Mouse (Mus musculus) erythroblast, embryonic 14.5 days (primary cell): ENCODE data around the gene Ms4a3. TPM values are rescaled to one million over a fixed set of nuclear protein-coding genes. Genes with fewer than 3 reads are reported as not detected.

ENCODE experiments used
- H3K27me3 ChIP-seq: 2 replicates; pipeline ENCODE4 v1.6.1; 2012; ENCODE audit warnings: inconsistent platforms; ENCODE audit not compliant: control insufficient read depth
- H3K36me3 ChIP-seq: 2 replicates; pipeline ENCODE4 v1.6.1; 2012; ENCODE audit warnings: mild to moderate bottlenecking, inconsistent platforms; ENCODE audit not compliant: control insufficient read depth
- H3K4me1 ChIP-seq: 2 replicates; pipeline ENCODE4 v1.6.1; 2012; ENCODE audit warnings: inconsistent platforms; ENCODE audit not compliant: control insufficient read depth
- H3K4me3 ChIP-seq: replicated peaks from 2 replicates; pipeline ENCODE3; 2012; ENCODE audit warnings: moderate library complexity, mild to moderate bottlenecking, inconsistent platforms
- H3K9me3 ChIP-seq: 2 replicates; pipeline ENCODE4 v1.6.1; 2012; ENCODE audit warnings: low read length, inconsistent platforms, mixed read lengths; ENCODE audit not compliant: control insufficient read depth
- GATA1 ChIP-seq: IDR thresholded peaks from 2 replicates; pipeline ENCODE4 v1.6.1; 2012; ENCODE audit warnings: low read length, inconsistent platforms, mixed read lengths
- TAL1 ChIP-seq: IDR thresholded peaks from 3 replicates; pipeline ENCODE4 v1.6.1; 2012; ENCODE audit warnings: low read length, inconsistent platforms, mixed read lengths
- polyA plus RNA-seq: library from polyadenylated mRNA; stranded (reverse); fragments of >175 nt; gene quantifications from 2 replicates; pipeline ENCODE4 v1.2.3, GENCODE M21; 2012

Gene Ms4a3
- polyA plus RNA-seq, 1 experiment, result not detected

DNA sequence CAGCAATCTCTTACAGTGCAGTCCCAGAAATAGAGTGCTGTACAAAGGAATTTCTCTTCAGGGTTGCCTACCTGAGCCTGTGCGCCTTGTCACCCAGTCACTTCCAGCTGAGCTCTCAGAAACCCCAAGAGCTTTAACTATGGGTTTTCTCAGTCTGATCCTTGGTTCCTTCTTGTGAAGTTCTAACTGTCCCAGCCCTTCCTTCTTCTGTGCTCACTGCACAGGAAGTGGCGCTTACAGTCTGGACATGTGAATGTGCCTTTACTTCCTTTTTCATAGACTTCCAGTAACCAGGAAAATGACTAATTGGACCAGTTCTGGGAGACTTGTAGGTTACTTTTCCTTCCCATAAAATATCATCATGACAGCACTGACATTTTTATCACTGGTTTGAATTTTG is 36.0 kb downstream of the Ms4a3 start, which contains the start of gene Ms4a6d:
Gene Ms4a6d, minus strand, starts transcription at position 247 of the 400 bp plus-strand sequence.
- TF ChIP-seq TAL1, result no peak
- no peak for TF ChIP-seq GATA1

GRCm38 (mm10) chr19:11602026-11602425 is 38.6 kb downstream of the Ms4a3 start:
- Histone ChIP-seq H3K4me3 (no peak overlapping the region), H3K9me3 (no peaks in the 10 kb centered on the region), H3K4me1 (no peaks in the 10 kb centered on the region), H3K36me3 (no peaks in the 10 kb centered on the region), H3K27me3 (no peaks in the 10 kb centered on the region)
- TF ChIP-seq TAL1 (no peak), GATA1 (no peak)

More for the DNA sequence above, 36.0 kb downstream of the Ms4a3 start, which contains the start of gene Ms4a6d:
- H3K9me3 ChIP-seq, result no peaks in the 10 kb centered on the region
- H3K27me3 ChIP-seq, result no peaks in the 10 kb centered on the region
- H3K4me1 ChIP-seq, result no peaks in the 10 kb centered on the region
- no peaks in the 10 kb centered on the region for H3K36me3 ChIP-seq
- H3K4me3 ChIP-seq, result no peak within 1 kb of the TSS

DNA sequence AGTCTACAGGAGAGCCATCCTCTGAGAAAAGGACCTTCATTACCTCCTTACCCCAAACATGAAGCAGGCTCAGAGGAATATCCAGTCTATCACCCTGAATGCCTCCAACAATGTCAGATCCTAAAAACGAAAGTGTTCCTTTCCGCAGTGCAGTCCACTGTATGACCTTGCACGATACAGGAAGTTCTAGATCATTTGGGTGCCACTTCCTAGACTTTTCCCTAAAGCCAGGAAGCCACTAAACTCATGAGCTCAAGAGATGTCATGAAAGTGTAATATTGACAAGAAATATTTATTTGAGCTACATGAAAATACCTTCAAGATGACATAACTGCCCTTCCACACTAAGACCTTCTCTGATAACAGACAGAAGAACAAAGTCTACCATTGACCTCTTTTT is 39.3 kb downstream of the Ms4a3 start:
- H3K4me1 ChIP-seq, result no peaks in the 10 kb centered on the region
- TF ChIP-seq GATA1 (no peak), TAL1 (no peak)
- H3K4me3 ChIP-seq, result no peak overlapping the region
- no peaks in the 10 kb centered on the region for H3K9me3 ChIP-seq
- no peaks in the 10 kb centered on the region for H3K27me3 ChIP-seq
- H3K36me3 ChIP-seq, result no peaks in the 10 kb centered on the region

DNA sequence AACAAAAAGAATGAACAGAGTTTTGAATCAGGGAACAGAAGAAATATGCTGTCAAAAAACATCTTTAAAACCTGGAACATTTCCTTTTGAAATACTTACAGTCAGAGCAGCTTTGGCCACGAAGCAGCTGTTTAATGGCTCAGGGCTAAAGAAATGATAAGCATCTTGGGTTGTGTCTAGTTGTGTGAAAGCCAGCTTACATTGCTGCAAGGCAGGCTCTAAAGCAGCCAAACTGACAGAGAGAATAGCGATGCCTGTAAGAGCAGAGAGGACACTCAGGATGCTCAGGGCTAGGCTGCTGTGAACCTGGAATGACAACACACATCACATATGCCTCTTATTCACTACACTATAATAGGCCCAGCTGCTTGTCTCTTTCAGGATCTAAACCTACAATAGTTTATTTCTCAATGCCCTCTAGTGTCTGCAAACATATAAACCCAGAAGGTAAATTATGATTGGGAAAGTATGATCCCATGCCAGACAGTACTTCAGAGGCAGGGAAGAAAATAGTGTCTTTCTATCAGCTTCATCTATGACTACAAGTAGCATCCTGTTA is 50.7 kb downstream of the Ms4a3 start:
- Histone ChIP-seq H3K4me1 (no peaks in the 10 kb centered on the region), H3K36me3 (no peaks in the 10 kb centered on the region), H3K4me3 (no peak overlapping the region), H3K9me3 (no peaks in the 10 kb centered on the region), H3K27me3 (no peaks in the 10 kb centered on the region)
- TF ChIP-seq TAL1, result no peak
- no peak for TF ChIP-seq GATA1

- Histone ChIP-seq H3K27me3 (no peaks in the 10 kb centered on the region), H3K4me1 (no peaks in the 10 kb centered on the region), H3K36me3 (no peaks in the 10 kb centered on the region), H3K9me3 (no peaks in the 10 kb centered on the region), H3K4me3 (no peak overlapping the region)
- TF ChIP-seq TAL1 (no peak), GATA1 (no peak)
These were observed 51.4 kb downstream of the Ms4a3 start for GRCm38 (mm10) chr19:11589205-11589604.

Other genes starting within 250 kb of the Ms4a3 start
- not detected in 2 replicates for gene Ms4a4c, start 236.1 kb downstream of the Ms4a3 start, polyA plus RNA-seq
- 0.05 TPM in 1 of 2 replicates, not detected in the other for gene Ms4a4b, start 197.3 kb downstream of the Ms4a3 start, polyA plus RNA-seq
- gene Ms4a6c, start 171.5 kb downstream of the Ms4a3 start, polyA plus RNA-seq, result not detected in 2 replicates
- gene Gm8369, start 154.9 kb downstream of the Ms4a3 start, polyA plus RNA-seq, result not detected in 2 replicates
- gene Ms4a6b, start 124.3 kb downstream of the Ms4a3 start, polyA plus RNA-seq, result not detected in 2 replicates
- gene Ms4a4d, start 104.0 kb downstream of the Ms4a3 start, polyA plus RNA-seq, result not detected in 2 replicates
- gene Ms4a6d, start 36.0 kb downstream of the Ms4a3 start, polyA plus RNA-seq, result not detected in 2 replicates
- 0.01 and 0.05 TPM in 2 replicates for gene Ms4a2, start 17.1 kb downstream of the Ms4a3 start, polyA plus RNA-seq
- gene Oosp2, start 19.7 kb upstream of the Ms4a3 start, polyA plus RNA-seq, result not detected in 2 replicates
- not detected in 2 replicates for gene Oosp1, start 50.3 kb upstream of the Ms4a3 start, polyA plus RNA-seq
- gene Oosp3, start 56.2 kb upstream of the Ms4a3 start, polyA plus RNA-seq, result not detected in 2 replicates
- gene Gif, start 106.7 kb upstream of the Ms4a3 start, polyA plus RNA-seq, result not detected in 2 replicates
- 1.3 and 1.5 TPM in 2 replicates for gene Mrpl16, start 129.5 kb upstream of the Ms4a3 start, polyA plus RNA-seq
- not detected in 2 replicates for gene Stx3, start 178.6 kb upstream of the Ms4a3 start, polyA plus RNA-seq
- not detected in 2 replicates for gene Olfr1417, start 198.4 kb upstream of the Ms4a3 start, polyA plus RNA-seq
- gene Olfr1418, start 220.2 kb upstream of the Ms4a3 start, polyA plus RNA-seq, result not detected in 2 replicates
- not detected in 2 replicates for gene Olfr1419, start 234.3 kb upstream of the Ms4a3 start, polyA plus RNA-seq
- gene Olfr1420, start 245.7 kb upstream of the Ms4a3 start, polyA plus RNA-seq, result not detected in 2 replicates